Mouse (Mus musculus) T-helper 17 cell (primary cell): ENCODE data around the gene Kif19a.

Source experiments
- in situ Hi-C, 2 experiments: fragments of 300-600 bp; cut with MboI, MseI; formaldehyde crosslinking; loops; 1 replicate in 1 of 2; 2 replicates in 1 of 2; pipeline ENCODE4 v1.15.1; 2025; ENCODE audit warnings: high pct_unique_total_duplicates in 2 of 2

Kif19a gene

GRCm38 (mm10) chr11:114780076-114780475 is 14.9 kb downstream of the Kif19a start:
- in situ Hi-C loops, result no loop called here

GRCm38 (mm10) chr11:114785892-114786291 is 20.7 kb downstream of the Kif19a start:
- in situ Hi-C loops, result no loop called here

- in situ Hi-C loops, result no loop called here
Observed at GRCm38 (mm10) chr11:114786326-114786725, 21.1 kb downstream of the Kif19a start.

GRCm38 (mm10) chr11:114787611-114788010 is 22.4 kb downstream of the Kif19a start:
- in situ Hi-C loops, result no loop called here

- in situ Hi-C loops, result no loop called here
Observed at GRCm38 (mm10) chr11:114789061-114789714, 24.0 kb downstream of the Kif19a start.

GRCm38 (mm10) chr11:114789716-114790115 is 24.5 kb downstream of the Kif19a start:
- in situ Hi-C loops, result no loop called here

- in situ Hi-C loops, result no loop called here
Observed at GRCm38 (mm10) chr11:114790171-114790570, 25.0 kb downstream of the Kif19a start.

GRCm38 (mm10) chr11:114790841-114791240 is 25.7 kb downstream of the Kif19a start:
- in situ Hi-C loops, result no loop called here

GRCm38 (mm10) chr11:114791351-114791889 is 26.2 kb downstream of the Kif19a start:
- in situ Hi-C loops, result no loop called here

- in situ Hi-C loops, result no loop called here
Observed at GRCm38 (mm10) chr11:114791891-114792411, 26.8 kb downstream of the Kif19a start.

- in situ Hi-C loops, result no loop called here
Observed at GRCm38 (mm10) chr11:114792931-114793494, 27.8 kb downstream of the Kif19a start.

- in situ Hi-C loops, result no loop called here
Observed at GRCm38 (mm10) chr11:114793868-114794545, 28.8 kb downstream of the Kif19a start.

GRCm38 (mm10) chr11:114794691-114795090 is 29.5 kb downstream of the Kif19a start:
- in situ Hi-C loops, result no loop called here

GRCm38 (mm10) chr11:114795231-114795746 is 30.1 kb downstream of the Kif19a start:
- in situ Hi-C loops, result no loop called here

GRCm38 (mm10) chr11:114795848-114796322 is 30.7 kb downstream of the Kif19a start, which contains the start of gene Btbd17:
Gene Btbd17 (minus strand): TSS chr11:114795945.
- in situ Hi-C loops, result no loop called here

GRCm38 (mm10) chr11:114797176-114797575 is 32.0 kb downstream of the Kif19a start:
- in situ Hi-C loops, result no loop called here

GRCm38 (mm10) chr11:114797981-114798380 is 32.8 kb downstream of the Kif19a start:
- in situ Hi-C loops, result no loop called here

GRCm38 (mm10) chr11:114798624-114799023 is 33.4 kb downstream of the Kif19a start, which contains the start of gene Gpr142:
Gene Gpr142 (plus strand): TSS chr11:114798924.
- in situ Hi-C loops, result no loop called here

GRCm38 (mm10) chr11:114801906-114802305 is 36.7 kb downstream of the Kif19a start:
- in situ Hi-C loops, result no loop called here

- in situ Hi-C loops, result no loop called here
Observed at GRCm38 (mm10) chr11:114802540-114803267, 37.5 kb downstream of the Kif19a start.

- in situ Hi-C loops, result no loop called here
Observed at GRCm38 (mm10) chr11:114803990-114804389, 38.8 kb downstream of the Kif19a start.
